In the genomic region with DNA sequence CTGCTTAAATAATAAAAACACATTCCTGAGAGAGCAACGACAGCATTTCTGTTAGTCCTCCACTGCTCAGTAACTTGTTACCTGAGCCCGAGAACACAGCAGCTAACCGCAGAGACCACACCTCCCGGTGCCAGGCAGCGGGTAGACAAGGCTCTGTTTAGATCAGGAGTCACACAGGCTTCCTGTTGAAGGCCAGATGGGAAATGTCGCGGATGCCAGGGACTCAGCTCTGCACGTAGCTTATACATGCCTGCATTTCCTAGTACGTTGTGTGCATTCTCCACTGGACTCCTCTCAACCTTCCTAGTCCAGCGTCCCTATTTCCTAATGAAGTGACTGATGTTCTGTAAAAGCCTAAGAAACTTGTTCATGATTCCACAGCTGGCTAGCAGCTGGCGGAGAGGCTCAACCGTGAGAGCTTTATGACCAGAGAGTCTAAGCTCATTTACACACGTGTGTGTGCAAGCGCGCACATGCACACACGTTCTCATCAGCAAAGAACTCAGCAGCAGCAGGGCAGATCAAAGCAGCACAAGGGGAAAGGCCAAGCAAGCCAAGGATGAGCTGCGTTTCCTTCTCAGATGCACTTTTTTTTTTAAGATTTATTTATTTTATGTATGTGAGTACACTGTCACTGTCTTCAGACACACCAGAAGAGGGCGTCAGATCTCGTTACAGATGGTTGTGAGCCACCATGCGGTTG, we compare ENCODE assay signal across 12 mouse cellular contexts.
A peak's percentile ranks its signal among the peaks of the same experiment; 100 is the strongest.
DNase-seq lines count a peak whose midpoint lies in the region; ATAC-seq lines count a peak whose summit lies in the region.
"Had no signal": no experiment of that assay in that cellular context is flagged by ENCODE, and none has a peak within 500 bp of the region (broad histone marks: within the 10 kb centered on the region; RNA-seq: fewer than 3 reads in every experiment).

No protein-coding gene starts in this region.

- no peak for ATAC-seq in megakaryocyte, adult 5-6 weeks (ENCODE audit: poor library complexity, severe bottlenecking)
- ATAC-seq in erythroblast, adult 5-6 weeks (replicated peaks; ENCODE audit: low FRiP score, poor library complexity, severe bottlenecking), result no peak
- ATAC-seq: hindbrain, embryonic 16.5 days; Patski had no signal

- peak; percentile 72 for DNase-seq in heart, adult 11 months
- DNase-seq in heart, adult 9 months (ENCODE audit: low spot score in 2 of 2), result no peak
- DNase-seq in naive thymus-derived CD4-positive, alpha-beta T cell, adult 2 months (ENCODE audit: low read depth), result peak; percentile 6
- no peak for DNase-seq in T-cell, adult 2 months (ENCODE audit: low spot score)
- no peak for DNase-seq in cerebellum, postnatal 25 days
- DNase-seq: B cell, adult 2 months had no signal

- peaks cover 73% of the 10 kb centered on the region for H3K4me1 ChIP-seq in megakaryocyte, embryonic 14.5 days
- H3K4me1 ChIP-seq: midbrain, embryonic 10.5 days had no signal

- no peaks in the 10 kb centered on the region for H3K9me3 ChIP-seq in megakaryocyte, embryonic 14.5 days
- H3K9me3 ChIP-seq: midbrain, embryonic 10.5 days had no signal

- H3K36me3 ChIP-seq in megakaryocyte, embryonic 14.5 days (replicated peaks; ENCODE audit: low read length), result no peaks in the 10 kb centered on the region
- H3K36me3 ChIP-seq: midbrain, embryonic 10.5 days had no signal

- no peaks in the 10 kb centered on the region for H3K27me3 ChIP-seq in megakaryocyte, embryonic 14.5 days (replicated peaks)
- H3K27me3 ChIP-seq: Patski had no signal

- H3K4me3 ChIP-seq in megakaryocyte, embryonic 14.5 days (replicated peaks), result peak overlapping the region; percentile 82
- H3K4me3 ChIP-seq: midbrain, embryonic 10.5 days had no signal

Comparison
In these comparisons a context has a peak if more than half of its experiments do, and no peak if none do; other contexts are left out.
1. DNase-seq: peak in heart, adult 11 months (single experiment) and naive thymus-derived CD4-positive, alpha-beta T cell, adult 2 months (single experiment); none in heart, adult 9 months (0 of 2), T-cell, adult 2 months (single experiment) and cerebellum, postnatal 25 days (0 of 2).